8 mouse cellular contexts compared by ENCODE assay signal in the genomic region with DNA sequence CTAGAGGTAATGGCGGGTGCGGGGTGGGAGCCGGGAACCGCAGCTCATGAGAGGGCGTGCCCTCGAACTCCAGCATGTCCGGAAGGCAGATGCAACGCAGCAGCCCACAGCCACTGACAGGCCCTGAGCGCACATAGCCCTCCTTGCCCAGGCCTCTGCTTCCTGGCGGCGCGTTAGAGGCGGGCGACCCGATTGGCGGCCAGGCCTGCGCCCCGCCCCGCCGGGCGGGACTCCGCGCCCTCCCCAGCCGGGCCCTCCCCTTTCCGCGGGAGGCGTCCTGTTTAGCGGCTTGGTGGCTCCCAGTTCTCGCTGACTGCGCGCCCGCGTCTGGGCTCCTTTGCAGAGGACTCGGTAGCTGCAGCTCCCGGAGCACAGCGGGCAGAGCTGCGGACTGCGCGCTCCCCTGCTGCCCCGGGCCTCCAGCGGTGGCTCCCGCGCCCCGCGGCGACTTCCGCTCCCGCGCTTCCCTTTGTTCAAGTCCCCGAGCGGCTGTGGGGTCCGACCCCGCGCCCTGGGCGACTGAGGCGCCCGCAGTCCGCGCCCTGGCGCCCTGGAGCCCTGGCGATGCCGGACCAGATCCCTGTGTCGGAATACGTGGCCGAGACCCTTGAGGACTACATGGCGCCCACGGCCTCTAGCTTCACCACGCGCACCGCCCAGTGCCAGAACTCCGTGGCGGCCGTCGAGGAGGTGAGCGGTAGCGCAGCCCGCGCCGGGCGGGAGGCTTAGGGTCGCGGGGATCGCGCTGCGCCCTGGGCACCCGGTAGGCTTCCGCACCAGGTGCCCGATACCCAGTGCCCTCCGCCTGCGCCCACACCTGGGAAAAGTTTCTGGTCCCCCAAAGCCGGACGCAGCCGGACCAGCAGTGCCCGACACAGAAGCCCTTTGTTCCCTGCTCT.
DNase-seq lines count a peak whose midpoint lies in the region; ATAC-seq lines count a peak whose summit lies in the region.
"Not testable (repeated sequence)": the region's sequence is repeated elsewhere in the genome, so short reads cannot be mapped to it uniquely, and the experiment has no call there.

No protein-coding gene starts in this region.

- not testable (repeated sequence) for H3K27ac ChIP-seq in embryonic facial prominence, embryonic 10.5 days (replicated peaks); limb, embryonic 10.5 days; midbrain, embryonic 11.5 days (ENCODE audit: low read depth, low read length)

- DNase-seq in ES-CJ7 (ENCODE audit: low read depth, low spot score) (peak; percentile 95), R1 (ENCODE audit: low read depth, low spot score) (peak; percentile 98)
- DNase-seq in adrenal gland, postnatal 14 days, result peak; percentile 4
- peak; percentile 7 for DNase-seq in embryonic facial prominence, embryonic 10.5 days (ENCODE audit: low spot score)
- DNase-seq in limb, embryonic 10.5 days (ENCODE audit: low spot score), result peak; percentile 22
- peak; percentile 64 for DNase-seq in midbrain, embryonic 11.5 days (ENCODE audit: low spot score, missing footprints)
- DNase-seq in testis, postnatal 14 days (ENCODE audit: low spot score), result peak; percentile 67
- DNase-seq in yolk sac, embryonic 10.5 days (ENCODE audit: low spot score), result peak; percentile 71

- not testable (repeated sequence) for H3K4me3 ChIP-seq in embryonic facial prominence, embryonic 10.5 days; midbrain, embryonic 11.5 days (ENCODE audit: low read depth, low read length)
- peak overlapping the region; percentile 29 for H3K4me3 ChIP-seq in limb, embryonic 10.5 days

- ATAC-seq in midbrain, embryonic 11.5 days (ENCODE audit: low FRiP score), result not testable (repeated sequence)

- not testable (repeated sequence) for H3K36me3 ChIP-seq in embryonic facial prominence, embryonic 10.5 days (replicated peaks); limb, embryonic 10.5 days; midbrain, embryonic 11.5 days (ENCODE audit: control insufficient read depth, insufficient read depth, low read length)

- WGBS in embryonic facial prominence, embryonic 10.5 days, result 27% methylated on average over 94 of the region's 94 CpGs
- 22% methylated on average over 94 of the region's 94 CpGs for WGBS in limb, embryonic 10.5 days
- 27% methylated on average over 71 of the region's 94 CpGs for WGBS in midbrain, embryonic 11.5 days

- H3K4me1 ChIP-seq in embryonic facial prominence, embryonic 10.5 days; limb, embryonic 10.5 days; midbrain, embryonic 11.5 days (ENCODE audit: control insufficient read depth, insufficient read depth, low read length): not testable (repeated sequence)

- not testable (repeated sequence) for H3K27me3 ChIP-seq in embryonic facial prominence, embryonic 10.5 days (replicated peaks; ENCODE audit: low read depth, poor library complexity, severe bottlenecking); limb, embryonic 10.5 days (ENCODE audit: low read depth, poor library complexity, severe bottlenecking); midbrain, embryonic 11.5 days (ENCODE audit: control insufficient read depth, insufficient read depth, low read length)

- not testable (repeated sequence) for H3K4me2 ChIP-seq in midbrain, embryonic 11.5 days

- H3K9me3 ChIP-seq in embryonic facial prominence, embryonic 10.5 days, result peaks cover 22% of the 10 kb centered on the region
- peaks cover 12% of the 10 kb centered on the region for H3K9me3 ChIP-seq in limb, embryonic 10.5 days (replicated peaks)
- not testable (repeated sequence) for H3K9me3 ChIP-seq in midbrain, embryonic 11.5 days (ENCODE audit: control insufficient read depth, low read length)

- not testable (repeated sequence) for H3K9ac ChIP-seq in midbrain, embryonic 11.5 days (ENCODE audit: low read length)

Comparison
In these comparisons a context has a peak if more than half of its experiments do, and no peak if none do; other contexts are left out.
1. DNase-seq: peak in every context shown above with its lines; median percentile 98 in R1; 95 in ES-CJ7; 71 in yolk sac, embryonic 10.5 days; 67 in testis, postnatal 14 days; 64 in midbrain, embryonic 11.5 days; 22 in limb, embryonic 10.5 days; 7 in embryonic facial prominence, embryonic 10.5 days; 4 in adrenal gland, postnatal 14 days.